Mouse (Mus musculus) kidney, embryonic 16.5 days (tissue): Measurements from ENCODE around the gene Rfesd. TPM values are rescaled to one million over a fixed set of nuclear protein-coding genes. Genes with fewer than 3 reads are reported as not detected.

Experiments used
- polyA plus RNA-seq: library from polyadenylated mRNA; unstranded; fragments of >200 nt; fragmentation: Nextera tagmentation; extraction: Ambion mirVana; gene quantifications from 2 replicates; pipeline ENCODE4 v1.2.1, GENCODE M21; 2015

The Rfesd gene
- polyA plus RNA-seq, 1 experiment from 2014 or later = 15.7 TPM

Other genes starting within 250 kb of the Rfesd start
- 40.7 and 44.7 TPM in 2 replicates for gene Glrx, start 178.9 kb downstream of the Rfesd start, polyA plus RNA-seq
- gene Rhobtb3, start 74.8 kb downstream of the Rfesd start, polyA plus RNA-seq = 31.2 and 32.0 TPM in 2 replicates
- 0.80 and 1.0 TPM in 2 replicates for gene Spata9, start 51.6 kb downstream of the Rfesd start, polyA plus RNA-seq
- gene Gpr150, start 38.3 kb upstream of the Rfesd start, polyA plus RNA-seq = 0.49 and 0.56 TPM in 2 replicates
- gene Arsk, start 79.9 kb upstream of the Rfesd start, polyA plus RNA-seq = 11.0 and 11.1 TPM in 2 replicates
- 13.8 and 13.9 TPM in 2 replicates for gene Ttc37, start 80.0 kb upstream of the Rfesd start, polyA plus RNA-seq